In genomic region chr8:121511751-121512150, GRCm38 (mm10) we compare ENCODE assay signal across 17 mouse cellular contexts. TPM values are rescaled to one million over a fixed set of nuclear protein-coding genes. Genes with fewer than 3 reads are reported as not detected.
"Had no signal": no experiment of that assay in that cellular context is flagged by ENCODE, and none has a peak within 500 bp of the region (broad histone marks: within the 10 kb centered on the region; RNA-seq: fewer than 3 reads in every experiment).

No protein-coding gene starts in this region.

- ATAC-seq: intestine, postnatal 0 days; liver, embryonic 12.5 days; midbrain, embryonic 13.5 days had no signal

- DNase-seq: kidney, adult 8-10 months; kidney, postnatal 25 days; layer of hippocampus, adult 9-11 months; layer of hippocampus, postnatal 36 days; thymus, postnatal 4 days had no signal

- H3K4me3 ChIP-seq: liver, embryonic 12.5 days; lung, embryonic 15.5 days; midbrain, embryonic 13.5 days had no signal

- H3K9me3 ChIP-seq: liver, embryonic 12.5 days; lung, embryonic 15.5 days; midbrain, embryonic 13.5 days had no signal

- H3K36me3 ChIP-seq: liver, embryonic 12.5 days; lung, embryonic 15.5 days; midbrain, embryonic 13.5 days had no signal

- H3K9ac ChIP-seq: liver, embryonic 12.5 days; lung, embryonic 15.5 days; midbrain, embryonic 13.5 days had no signal

- H3K4me1 ChIP-seq: liver, embryonic 12.5 days; lung, embryonic 15.5 days had no signal

- H3K27ac ChIP-seq: liver, embryonic 12.5 days; lung, embryonic 15.5 days; midbrain, embryonic 13.5 days; stomach, postnatal 0 days had no signal

- H3K4me2 ChIP-seq: liver, embryonic 12.5 days; lung, embryonic 15.5 days; midbrain, embryonic 13.5 days had no signal

RNA-seq across cellular contexts. Expression of gene 1700018B08Rik, which starts 32.4 kb away (rescaled TPM):
- total RNA-seq: layer of hippocampus, adult 18-20 months; layer of hippocampus, postnatal 36 days; left cerebral cortex, adult 8-10 months; left cerebral cortex, postnatal 36 days; megakaryocyte-erythroid progenitor cell, adult 5-6 weeks had no signal
- polyA plus RNA-seq: intestine, postnatal 0 days; kidney, embryonic 16.5 days; liver, embryonic 12.5 days; liver, embryonic 16.5 days; lung, embryonic 15.5 days; midbrain, embryonic 13.5 days; neural tube, embryonic 14.5 days; stomach, postnatal 0 days had no signal
